Mouse (Mus musculus): Measurements from ENCODE around the gene Mllt1. TPM values are rescaled to one million over a fixed set of nuclear protein-coding genes. Genes with fewer than 3 reads are reported as not detected.

Mllt1 gene
- polyA plus RNA-seq, 1 experiment from 2014 or later, result 53.2 TPM

DNA sequence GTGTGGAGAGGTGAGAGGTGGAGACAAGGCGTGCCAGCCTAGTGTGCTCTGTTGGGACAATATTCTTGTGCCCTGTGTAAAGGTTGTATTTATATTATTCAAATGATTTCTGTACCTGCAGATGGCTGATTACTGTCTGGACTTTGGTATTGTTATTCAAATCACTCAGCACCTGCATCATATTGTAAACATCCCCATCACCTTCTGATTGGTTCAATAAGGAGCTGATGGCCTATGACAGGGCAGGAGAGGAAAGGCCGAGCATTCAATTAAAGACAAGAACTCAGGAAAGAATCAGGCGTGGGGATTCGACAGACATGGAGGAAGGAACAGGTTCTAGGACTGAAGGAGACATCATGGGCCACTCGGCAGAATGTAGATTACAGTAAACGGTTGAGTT, 28.4 kb upstream of the Mllt1 start:
- H3K4me3 ChIP-seq, result no peak overlapping the region
- 65% methylated on average over 6 of the region's 6 CpGs for WGBS
- no peak for ATAC-seq (ENCODE audit: borderline replicate concordance, extremely low read depth, low FRiP score, low TSS enrichment)
- H3K9ac ChIP-seq, result no peak overlapping the region
- H3K27me3 ChIP-seq, result no peaks in the 10 kb centered on the region
- H3K9me3 ChIP-seq, result no peaks in the 10 kb centered on the region
- no peak overlapping the region for H3K27ac ChIP-seq
- no peak overlapping the region for H3K4me2 ChIP-seq
- no peaks in the 10 kb centered on the region for H3K4me1 ChIP-seq
- no peaks in the 10 kb centered on the region for H3K36me3 ChIP-seq

GRCm38 (mm10) chr17:56962642-56963405, 27.6 kb upstream of the Mllt1 start:
- WGBS, result 63% methylated on average over 5 of the region's 5 CpGs
- no peak for ATAC-seq (ENCODE audit: borderline replicate concordance, extremely low read depth, low FRiP score, low TSS enrichment)
- no peak overlapping the region for H3K27ac ChIP-seq
- H3K4me1 ChIP-seq, result no peaks in the 10 kb centered on the region
- H3K27me3 ChIP-seq, result no peaks in the 10 kb centered on the region
- no peak overlapping the region for H3K4me3 ChIP-seq
- no peak overlapping the region for H3K4me2 ChIP-seq
- no peaks in the 10 kb centered on the region for H3K36me3 ChIP-seq
- no peak overlapping the region for H3K9ac ChIP-seq
- no peaks in the 10 kb centered on the region for H3K9me3 ChIP-seq

GRCm38 (mm10) chr17:56961880-56962279, 26.7 kb upstream of the Mllt1 start:
- no peak overlapping the region for H3K27ac ChIP-seq
- H3K9ac ChIP-seq, result no peak overlapping the region
- 88% methylated on average over 4 of the region's 4 CpGs for WGBS
- no peaks in the 10 kb centered on the region for H3K27me3 ChIP-seq
- no peak overlapping the region for H3K4me3 ChIP-seq
- H3K36me3 ChIP-seq, result no peaks in the 10 kb centered on the region
- H3K4me1 ChIP-seq, result no peaks in the 10 kb centered on the region
- H3K4me2 ChIP-seq, result no peak overlapping the region
- ATAC-seq (ENCODE audit: borderline replicate concordance, extremely low read depth, low FRiP score, low TSS enrichment), result no peak
- no peaks in the 10 kb centered on the region for H3K9me3 ChIP-seq

DNA sequence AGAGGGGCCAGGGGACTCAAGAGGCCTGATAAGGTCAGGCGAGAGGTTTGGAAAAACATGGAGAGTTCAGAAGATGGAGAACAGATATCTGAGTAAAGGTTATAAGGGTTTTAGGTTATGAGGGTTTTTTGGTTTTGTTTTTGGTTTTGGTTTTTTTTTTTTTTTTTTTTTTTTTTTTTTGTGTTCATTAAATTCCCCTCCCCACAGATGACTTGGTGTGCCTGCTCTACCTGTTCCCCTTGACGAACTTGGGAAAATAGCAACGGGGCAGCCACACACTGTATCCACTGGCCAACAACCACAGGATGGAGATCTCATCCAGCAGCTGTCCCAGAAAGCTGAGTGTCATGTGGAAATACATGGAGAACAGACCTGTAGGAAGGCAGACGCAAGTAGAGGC, 23.5 kb upstream of the Mllt1 start:
- no peak overlapping the region for H3K27ac ChIP-seq
- H3K4me1 ChIP-seq, result no peaks in the 10 kb centered on the region
- H3K9ac ChIP-seq, result no peak overlapping the region
- no peak overlapping the region for H3K4me2 ChIP-seq
- H3K9me3 ChIP-seq, result no peaks in the 10 kb centered on the region
- H3K36me3 ChIP-seq, result no peaks in the 10 kb centered on the region
- no peaks in the 10 kb centered on the region for H3K27me3 ChIP-seq
- H3K4me3 ChIP-seq, result no peak overlapping the region
- 62% methylated on average over 4 of the region's 4 CpGs for WGBS
- no peak for ATAC-seq (ENCODE audit: borderline replicate concordance, extremely low read depth, low FRiP score, low TSS enrichment)

DNA sequence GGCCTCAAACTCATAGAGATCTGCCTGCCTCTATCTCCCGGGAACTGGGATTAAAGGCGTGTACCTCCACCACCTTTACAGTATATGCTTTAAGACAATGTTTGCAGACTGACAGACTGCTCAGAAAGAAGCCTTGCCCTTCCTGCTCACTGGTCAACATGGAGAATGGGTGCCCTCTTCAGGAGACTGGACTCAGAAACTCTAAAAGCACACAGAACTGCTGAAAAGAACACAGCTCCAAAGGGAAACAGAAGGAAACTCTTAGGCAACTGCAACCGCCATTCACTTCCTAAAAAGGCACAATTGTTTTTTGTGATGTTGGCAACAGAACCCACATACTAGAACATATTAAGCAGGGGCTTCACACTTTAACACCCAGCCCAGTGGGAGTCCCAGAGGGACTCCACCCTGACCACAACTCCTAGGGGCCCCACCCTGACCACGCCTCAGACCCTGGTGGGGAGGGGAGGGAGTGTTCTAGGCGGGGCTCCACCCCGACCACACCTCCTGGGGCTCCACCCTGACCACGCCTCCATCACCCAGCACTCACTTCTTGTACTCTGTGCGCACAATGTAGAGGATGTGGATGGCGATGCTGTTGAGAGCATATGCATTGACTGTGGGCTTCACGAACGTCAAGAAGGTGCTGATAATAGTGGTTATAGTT, 22.7 kb upstream of the Mllt1 start:
- no peak overlapping the region for H3K27ac ChIP-seq
- H3K36me3 ChIP-seq, result no peaks in the 10 kb centered on the region
- no peak overlapping the region for H3K4me2 ChIP-seq
- no peaks in the 10 kb centered on the region for H3K9me3 ChIP-seq
- H3K9ac ChIP-seq, result no peak overlapping the region
- peak; percentile 63; the same call in 1 of the 2 replicates for ATAC-seq (ENCODE audit: borderline replicate concordance, extremely low read depth, low FRiP score, low TSS enrichment)
- 20% methylated on average over 11 of the region's 11 CpGs for WGBS
- no peaks in the 10 kb centered on the region for H3K27me3 ChIP-seq
- no peaks in the 10 kb centered on the region for H3K4me1 ChIP-seq
- H3K4me3 ChIP-seq, result no peak overlapping the region

GRCm38 (mm10) chr17:56954871-56955270, 19.7 kb upstream of the Mllt1 start:
- no peak overlapping the region for H3K27ac ChIP-seq
- H3K36me3 ChIP-seq, result no peaks in the 10 kb centered on the region
- ATAC-seq (ENCODE audit: borderline replicate concordance, extremely low read depth, low FRiP score, low TSS enrichment), result no peak
- no peaks in the 10 kb centered on the region for H3K9me3 ChIP-seq
- H3K9ac ChIP-seq, result no peak overlapping the region
- no peaks in the 10 kb centered on the region for H3K27me3 ChIP-seq
- H3K4me3 ChIP-seq, result no peak overlapping the region
- no peaks in the 10 kb centered on the region for H3K4me1 ChIP-seq
- H3K4me2 ChIP-seq, result no peak overlapping the region
- WGBS, result 77% methylated on average over 7 of the region's 7 CpGs

- 52% methylated on average over 1 of the region's 1 CpGs for WGBS
- no peaks in the 10 kb centered on the region for H3K27me3 ChIP-seq
- no peaks in the 10 kb centered on the region for H3K4me1 ChIP-seq
- ATAC-seq (ENCODE audit: borderline replicate concordance, extremely low read depth, low FRiP score, low TSS enrichment), result no peak
- no peaks in the 10 kb centered on the region for H3K36me3 ChIP-seq
- H3K27ac ChIP-seq, result no peak overlapping the region
- no peak overlapping the region for H3K4me2 ChIP-seq
- no peak overlapping the region for H3K9ac ChIP-seq
- no peaks in the 10 kb centered on the region for H3K9me3 ChIP-seq
- no peak overlapping the region for H3K4me3 ChIP-seq
Measured at GRCm38 (mm10) chr17:56952639-56953038, 17.4 kb upstream of the Mllt1 start.

GRCm38 (mm10) chr17:56950915-56951314, 15.7 kb upstream of the Mllt1 start:
- Histone ChIP-seq H3K4me3 (no peak overlapping the region), H3K9me3 (no peaks in the 10 kb centered on the region), H3K27ac (no peak overlapping the region), H3K9ac (no peak overlapping the region), H3K27me3 (no peaks in the 10 kb centered on the region), H3K4me2 (no peak overlapping the region), H3K36me3 (no peaks in the 10 kb centered on the region), H3K4me1 (no peaks in the 10 kb centered on the region)
- WGBS, result 12% methylated on average over 3 of the region's 3 CpGs
- ATAC-seq (ENCODE audit: borderline replicate concordance, extremely low read depth, low FRiP score, low TSS enrichment), result no peak

GRCm38 (mm10) chr17:56938751-56939150, 3.5 kb upstream of the Mllt1 start:
- no peaks in the 10 kb centered on the region for H3K9me3 ChIP-seq
- no peak overlapping the region for H3K9ac ChIP-seq
- H3K27me3 ChIP-seq, result no peaks in the 10 kb centered on the region; the same call in 1 of the 2 replicates
- H3K27ac ChIP-seq, result no peak overlapping the region
- peaks cover 10% of the 10 kb centered on the region for H3K4me1 ChIP-seq
- 83% methylated on average over 4 of the region's 4 CpGs for WGBS
- H3K36me3 ChIP-seq, result no peaks in the 10 kb centered on the region
- ATAC-seq (ENCODE audit: borderline replicate concordance, extremely low read depth, low FRiP score, low TSS enrichment), result no peak
- H3K4me2 ChIP-seq, result no peak overlapping the region
- no peak overlapping the region for H3K4me3 ChIP-seq

DNA sequence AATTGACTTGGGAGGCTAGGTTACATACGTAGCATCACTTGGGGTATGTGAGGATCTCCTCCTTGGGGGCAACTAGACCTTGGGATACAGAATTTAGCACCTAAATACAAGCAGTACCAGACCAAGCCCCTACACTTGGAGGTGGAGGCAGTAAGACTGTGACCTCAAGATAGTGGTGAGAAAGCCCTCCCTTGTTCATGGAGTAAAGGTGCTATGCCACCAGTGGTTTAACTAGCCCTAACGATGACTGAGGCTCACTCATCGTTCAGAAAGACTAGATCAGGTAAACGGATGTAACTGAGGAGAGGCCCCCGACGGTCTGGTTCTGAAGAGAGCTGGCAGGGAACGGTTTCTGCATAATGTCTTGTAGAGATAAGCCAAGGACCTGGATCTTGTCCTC, 1.5 kb upstream of the Mllt1 start:
- no peak for ATAC-seq (ENCODE audit: borderline replicate concordance, extremely low read depth, low FRiP score, low TSS enrichment)
- H3K4me3 ChIP-seq, result no peak overlapping the region
- H3K36me3 ChIP-seq, result no peaks in the 10 kb centered on the region
- H3K27me3 ChIP-seq, result no peaks in the 10 kb centered on the region; the same call in 1 of the 2 replicates
- no peak overlapping the region for H3K27ac ChIP-seq
- WGBS, result 86% methylated on average over 7 of the region's 7 CpGs
- H3K9ac ChIP-seq, result no peak overlapping the region
- no peak overlapping the region for H3K4me2 ChIP-seq
- H3K4me1 ChIP-seq, result peaks cover 22% of the 10 kb centered on the region
- H3K9me3 ChIP-seq, result no peaks in the 10 kb centered on the region

GRCm38 (mm10) chr17:56934545-56935330, 477 bp downstream of the Mllt1 start:
- peak overlapping the region; percentile 88 for H3K4me2 ChIP-seq

GRCm38 (mm10) chr17:56933395-56933794, 1.8 kb downstream of the Mllt1 start:
- no peak overlapping the region for H3K9ac ChIP-seq
- WGBS, result 76% methylated on average over 2 of the region's 2 CpGs
- no peaks in the 10 kb centered on the region; the same call in 1 of the 2 replicates for H3K27me3 ChIP-seq
- ATAC-seq (ENCODE audit: borderline replicate concordance, extremely low read depth, low FRiP score, low TSS enrichment), result no peak
- no peaks in the 10 kb centered on the region for H3K9me3 ChIP-seq
- H3K4me2 ChIP-seq, result peak overlapping the region; percentile 88; the same call in 1 of the 2 replicates
- peaks cover 22% of the 10 kb centered on the region for H3K4me1 ChIP-seq
- H3K4me3 ChIP-seq, result peak overlapping the region; percentile 4; the same call in 1 of the 2 replicates
- H3K27ac ChIP-seq, result no peak overlapping the region
- no peaks in the 10 kb centered on the region for H3K36me3 ChIP-seq

More at GRCm38 (mm10) chr17:56934545-56935330, 477 bp downstream of the Mllt1 start:
- peaks cover 22% of the 10 kb centered on the region for H3K4me1 ChIP-seq
- H3K36me3 ChIP-seq, result no peaks in the 10 kb centered on the region
- H3K9ac ChIP-seq, result peak overlapping the region; percentile 96
- WGBS, result 1% methylated on average over 44 of the region's 45 CpGs
- H3K9me3 ChIP-seq, result no peaks in the 10 kb centered on the region
- peak overlapping the region; percentile 94 for H3K4me3 ChIP-seq
- peak overlapping the region; percentile 80 for H3K27ac ChIP-seq
- ATAC-seq (ENCODE audit: borderline replicate concordance, extremely low read depth, low FRiP score, low TSS enrichment), result peak; percentile 49
- H3K27me3 ChIP-seq, result no peaks in the 10 kb centered on the region; the same call in 1 of the 2 replicates
